Mouse (Mus musculus) brain, embryonic 14.5 days (tissue): ENCODE data around the gene Necap1.

ENCODE experiments used
- CTCF ChIP-seq: fragments of 200-500 bp; IDR thresholded peaks from 2 replicates; pipeline ENCODE4 v1.5.1; 2012; ENCODE audit warnings: inconsistent platforms, mild to moderate bottlenecking, moderate library complexity, borderline replicate concordance; ENCODE audit not compliant: insufficient read depth, insufficient read length; ENCODE audit errors: extremely low read depth
- POLR2A ChIP-seq: fragments of 200-500 bp; IDR thresholded peaks from 2 replicates; pipeline ENCODE4 v1.6.1; 2012; ENCODE audit warnings: mild to moderate bottlenecking, inconsistent platforms, borderline replicate concordance; ENCODE audit not compliant: poor library complexity, insufficient read depth, insufficient read length, severe bottlenecking; ENCODE audit errors: extremely low read depth

DNA sequence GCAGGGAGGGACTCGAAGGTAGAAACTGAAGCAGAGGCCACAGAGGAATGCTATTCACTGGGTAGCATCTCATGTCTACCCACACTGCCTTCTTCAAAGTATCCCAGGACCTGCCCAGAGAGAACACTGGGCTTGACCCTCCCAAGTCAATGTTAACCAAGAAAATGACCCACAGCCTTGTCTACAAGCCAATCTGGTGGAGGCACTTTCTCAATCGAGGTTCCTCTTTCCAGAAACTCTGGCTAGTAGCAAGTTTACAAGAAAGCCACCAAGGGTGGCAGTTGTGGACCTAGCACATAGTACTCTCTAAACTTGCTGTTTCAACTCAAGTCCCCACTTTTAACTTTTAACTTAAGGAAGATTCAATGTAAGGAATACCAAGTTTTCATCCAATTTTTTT lies 21.6 kb upstream of the Necap1 start:
- TF ChIP-seq CTCF (no peak), POLR2A (no peak)
